Mouse (Mus musculus) forebrain, embryonic 15.5 days (tissue): ENCODE results near the gene Ccdc117. TPM values are rescaled to one million over a fixed set of nuclear protein-coding genes. Genes with fewer than 3 reads are reported as not detected.
"Not testable (repeated sequence)": the region's sequence is repeated elsewhere in the genome, so short reads cannot be mapped to it uniquely, and the experiment has no call there.

ENCODE experiments used
- ATAC-seq: fragments of 200-750 bp; cut with Nextera tagmentation; replicated peaks from 2 replicates; pipeline ENCODE4 v1.8.0; 2017; ENCODE audit warnings: mild to moderate bottlenecking, moderate TSS enrichment, moderate library complexity
- H3K27ac ChIP-seq: fragments of 300-500 bp; sonication (generic); replicated peaks from 2 replicates; pipeline ENCODE4 v1.5.1; 2015; ENCODE audit warnings: mild to moderate bottlenecking, inconsistent platforms
- H3K27me3 ChIP-seq: fragments of 300-500 bp; sonication (generic); 2 replicates; pipeline ENCODE4 v1.6.1; 2015; ENCODE audit warnings: inconsistent platforms
- H3K36me3 ChIP-seq: fragments of 300-500 bp; sonication (generic); 2 replicates; pipeline ENCODE4 v1.6.1; 2015; ENCODE audit warnings: mild to moderate bottlenecking, inconsistent platforms
- H3K4me1 ChIP-seq: fragments of 300-500 bp; sonication (generic); 2 replicates; pipeline ENCODE4 v1.6.1; 2015; ENCODE audit warnings: inconsistent platforms
- H3K4me2 ChIP-seq: fragments of 300-500 bp; sonication (generic); replicated peaks from 2 replicates; pipeline ENCODE4 v1.6.1; 2015; ENCODE audit warnings: mild to moderate bottlenecking, inconsistent platforms
- H3K4me3 ChIP-seq: fragments of 300-500 bp; sonication (generic); 2 replicates; pipeline ENCODE4 v1.5.1; 2015; ENCODE audit warnings: mild to moderate bottlenecking, inconsistent platforms
- H3K9ac ChIP-seq: fragments of 300-500 bp; sonication (generic); replicated peaks from 2 replicates; pipeline ENCODE4 v1.6.1; 2015; ENCODE audit warnings: mild to moderate bottlenecking, inconsistent platforms
- H3K9me3 ChIP-seq: fragments of 300-500 bp; sonication (generic); 2 replicates; pipeline ENCODE4 v1.6.1; 2016; ENCODE audit warnings: inconsistent platforms
- WGBS: fragments of 180-500 bp; shearing (Covaris S2); methylation state at CpG from one replicate; pipeline ENCODE4 v1.1.7; 2015; ENCODE audit warnings: mixed read lengths; 5-methylcytosine and 5-hydroxymethylcytosine counted together
- polyA plus RNA-seq: library from polyadenylated mRNA; unstranded; fragments of >200 nt; fragmentation: Nextera tagmentation; extraction: Ambion mirVana; gene quantifications from 2 replicates; pipeline ENCODE4 v1.2.1, GENCODE M21; 2015

Ccdc117 gene
- polyA plus RNA-seq, 1 experiment from 2014 or later: 15.8 TPM

GRCm38 (mm10) chr11:5516617-5517016, 25.4 kb downstream of the Ccdc117 start:
- Histone ChIP-seq H3K9me3 (no peaks in the 10 kb centered on the region), H3K9ac (no peak overlapping the region), H3K4me2 (no peak overlapping the region), H3K4me1 (peaks cover 4% of the 10 kb centered on the region; the same call in 1 of the 2 replicates), H3K27me3 (no peaks in the 10 kb centered on the region), H3K27ac (no peak overlapping the region), H3K4me3 (no peak overlapping the region), H3K36me3 (no peaks in the 10 kb centered on the region)
- WGBS: 94% methylated on average over 14 of the region's 14 CpGs
- ATAC-seq: no peak

- Histone ChIP-seq H3K27me3 (no peaks in the 10 kb centered on the region), H3K9ac (no peak overlapping the region), H3K4me3 (no peak overlapping the region), H3K4me1 (peaks cover 4% of the 10 kb centered on the region; the same call in 1 of the 2 replicates), H3K4me2 (no peak overlapping the region), H3K9me3 (no peaks in the 10 kb centered on the region), H3K36me3 (no peaks in the 10 kb centered on the region), H3K27ac (no peak overlapping the region)
- no peak for ATAC-seq
- 77% methylated on average over 7 of the region's 7 CpGs for WGBS
Measured at GRCm38 (mm10) chr11:5516151-5516550, 25.8 kb downstream of the Ccdc117 start.

- ATAC-seq: no peak
- no peaks in the 10 kb centered on the region for H3K9me3 ChIP-seq
- no peaks in the 10 kb centered on the region for H3K27me3 ChIP-seq
- H3K36me3 ChIP-seq: no peaks in the 10 kb centered on the region
- H3K27ac ChIP-seq: no peak overlapping the region
- no peak overlapping the region for H3K4me3 ChIP-seq
- WGBS: 73% methylated on average over 6 of the region's 6 CpGs
- no peak overlapping the region for H3K4me2 ChIP-seq
- H3K4me1 ChIP-seq: peaks cover 4% of the 10 kb centered on the region; the same call in 1 of the 2 replicates
- H3K9ac ChIP-seq: no peak overlapping the region
Measured at GRCm38 (mm10) chr11:5515655-5516054, 26.3 kb downstream of the Ccdc117 start.

GRCm38 (mm10) chr11:5515196-5515595, 26.8 kb downstream of the Ccdc117 start:
- Histone ChIP-seq H3K9ac (no peak overlapping the region), H3K4me2 (no peak overlapping the region), H3K27me3 (no peaks in the 10 kb centered on the region), H3K4me3 (no peak overlapping the region), H3K4me1 (peaks cover 4% of the 10 kb centered on the region; the same call in 1 of the 2 replicates), H3K27ac (no peak overlapping the region), H3K9me3 (no peaks in the 10 kb centered on the region), H3K36me3 (no peaks in the 10 kb centered on the region)
- no peak for ATAC-seq
- WGBS: 87% methylated on average over 6 of the region's 6 CpGs

- no peaks in the 10 kb centered on the region for H3K4me1 ChIP-seq
Measured at GRCm38 (mm10) chr11:5514091-5514490, 27.9 kb downstream of the Ccdc117 start.

GRCm38 (mm10) chr11:5512961-5513360, 29.0 kb downstream of the Ccdc117 start:
- Histone ChIP-seq H3K27me3 (no peaks in the 10 kb centered on the region), H3K9me3 (no peaks in the 10 kb centered on the region), H3K9ac (no peak overlapping the region), H3K27ac (no peak overlapping the region), H3K4me3 (no peak overlapping the region), H3K4me1 (no peaks in the 10 kb centered on the region), H3K36me3 (no peaks in the 10 kb centered on the region), H3K4me2 (no peak overlapping the region)
- WGBS: 84% methylated on average over 8 of the region's 8 CpGs
- no peak for ATAC-seq

More at GRCm38 (mm10) chr11:5514091-5514490, 27.9 kb downstream of the Ccdc117 start:
- Histone ChIP-seq H3K9me3 (no peaks in the 10 kb centered on the region), H3K9ac (no peak overlapping the region), H3K4me3 (no peak overlapping the region), H3K27me3 (no peaks in the 10 kb centered on the region), H3K36me3 (no peaks in the 10 kb centered on the region), H3K4me2 (no peak overlapping the region), H3K27ac (no peak overlapping the region)
- no peak for ATAC-seq
- WGBS: 86% methylated on average over 4 of the region's 4 CpGs

GRCm38 (mm10) chr11:5512099-5512725, 29.8 kb downstream of the Ccdc117 start:
- no peak for ATAC-seq
- H3K36me3 ChIP-seq: no peaks in the 10 kb centered on the region
- no peak overlapping the region for H3K4me3 ChIP-seq
- 77% methylated on average over 12 of the region's 12 CpGs for WGBS
- H3K27me3 ChIP-seq: no peaks in the 10 kb centered on the region
- H3K4me1 ChIP-seq: no peaks in the 10 kb centered on the region
- no peaks in the 10 kb centered on the region for H3K9me3 ChIP-seq
- no peak overlapping the region for H3K9ac ChIP-seq
- no peak overlapping the region for H3K27ac ChIP-seq
- no peak overlapping the region for H3K4me2 ChIP-seq

- H3K4me1 ChIP-seq, H3K36me3 ChIP-seq, H3K27ac ChIP-seq, H3K4me3 ChIP-seq, H3K4me2 ChIP-seq, ATAC-seq, H3K9me3 ChIP-seq, H3K9ac ChIP-seq, H3K27me3 ChIP-seq: not testable (repeated sequence)
- 100% methylated on average over 1 of the region's 2 CpGs for WGBS
Measured at GRCm38 (mm10) chr11:5510686-5511085, 31.3 kb downstream of the Ccdc117 start.

- Histone ChIP-seq H3K27ac (no peak overlapping the region), H3K4me1 (no peaks in the 10 kb centered on the region), H3K9ac (no peak overlapping the region), H3K36me3 (no peaks in the 10 kb centered on the region), H3K4me3 (no peak overlapping the region), H3K9me3 (no peaks in the 10 kb centered on the region), H3K4me2 (no peak overlapping the region), H3K27me3 (no peaks in the 10 kb centered on the region)
- ATAC-seq: no peak
- WGBS: 84% methylated on average over 5 of the region's 5 CpGs
Measured at GRCm38 (mm10) chr11:5510099-5510391, 31.9 kb downstream of the Ccdc117 start.

GRCm38 (mm10) chr11:5509215-5510098, 32.5 kb downstream of the Ccdc117 start:
- Histone ChIP-seq H3K9ac (no peak overlapping the region), H3K36me3 (no peaks in the 10 kb centered on the region), H3K9me3 (no peaks in the 10 kb centered on the region), H3K4me3 (no peak overlapping the region), H3K4me1 (no peaks in the 10 kb centered on the region), H3K27me3 (no peaks in the 10 kb centered on the region), H3K27ac (no peak overlapping the region), H3K4me2 (no peak overlapping the region)
- no peak for ATAC-seq
- WGBS: 86% methylated on average over 8 of the region's 8 CpGs

- ATAC-seq: no peak
- no peak overlapping the region for H3K27ac ChIP-seq
- no peak overlapping the region for H3K4me2 ChIP-seq
- 42% methylated on average over 18 of the region's 18 CpGs for WGBS
- H3K36me3 ChIP-seq: no peaks in the 10 kb centered on the region
- no peaks in the 10 kb centered on the region for H3K27me3 ChIP-seq
- H3K9me3 ChIP-seq: no peaks in the 10 kb centered on the region
- H3K4me3 ChIP-seq: no peak overlapping the region
- H3K4me1 ChIP-seq: no peaks in the 10 kb centered on the region
- H3K9ac ChIP-seq: no peak overlapping the region
Measured at GRCm38 (mm10) chr11:5505856-5506575, 36.0 kb downstream of the Ccdc117 start.

GRCm38 (mm10) chr11:5502351-5503051, 39.5 kb downstream of the Ccdc117 start:
- Histone ChIP-seq H3K4me1 (no peaks in the 10 kb centered on the region), H3K9me3 (no peaks in the 10 kb centered on the region), H3K4me3 (no peak overlapping the region), H3K27ac (no peak overlapping the region), H3K4me2 (no peak overlapping the region), H3K36me3 (no peaks in the 10 kb centered on the region), H3K9ac (no peak overlapping the region), H3K27me3 (no peaks in the 10 kb centered on the region)
- WGBS: 87% methylated on average over 10 of the region's 10 CpGs
- ATAC-seq: no peak
